19 mouse cellular contexts compared by ENCODE assay signal in the genomic region with DNA sequence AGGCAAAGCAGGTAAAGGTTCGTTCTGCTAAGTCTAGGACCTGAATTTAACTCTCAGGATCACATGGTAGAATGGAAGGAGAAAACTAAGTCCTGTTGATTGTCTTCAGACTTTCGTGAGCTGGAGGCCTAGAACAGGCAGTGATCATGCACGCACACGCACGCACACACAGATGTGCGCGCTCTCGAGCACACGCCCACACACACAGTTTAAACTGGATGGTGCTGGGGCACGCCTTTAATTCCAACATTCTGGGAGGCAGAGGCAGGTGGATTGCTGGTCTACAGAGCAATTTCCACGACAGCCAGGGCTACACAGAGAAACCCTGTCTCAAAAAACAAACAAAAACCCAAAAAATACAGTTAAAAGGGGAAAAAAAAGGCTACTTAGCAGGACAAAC. TPM values are rescaled to one million over a fixed set of nuclear protein-coding genes. Genes with fewer than 3 reads are reported as not detected.
A peak's percentile ranks its signal among the peaks of the same experiment; 100 is the strongest.
DNase-seq lines count a peak whose midpoint lies in the region; ATAC-seq and TF ChIP-seq lines count a peak whose summit lies in the region.
"Had no signal": no experiment of that assay in that cellular context is flagged by ENCODE, and none has a peak within 500 bp of the region (broad histone marks: within the 10 kb centered on the region; RNA-seq: fewer than 3 reads in every experiment).

No protein-coding gene starts in this region.

- no peak for DNase-seq in hindbrain, embryonic 10.5 days (ENCODE audit: low spot score)
- no peak for DNase-seq in hindbrain, embryonic 11.5 days (ENCODE audit: low spot score)
- no peak for DNase-seq in lung, postnatal 0 days (ENCODE audit: low spot score)
- no peak for DNase-seq in lung, postnatal 25 days (ENCODE audit: low spot score)
- DNase-seq in cerebellum, postnatal 25 days = no peak
- DNase-seq in heart, adult 18-20 months = no peak
- DNase-seq: adrenal gland, postnatal 25 days; cerebellum, adult 11-12 months; kidney, adult 9 months; thymus, postnatal 14 days had no signal

- H3K4me2 ChIP-seq in hindbrain, embryonic 11.5 days (replicated peaks; ENCODE audit: low read depth, low read length) = no peak overlapping the region
- no peak overlapping the region for H3K4me2 ChIP-seq in lung, postnatal 0 days (replicated peaks; ENCODE audit: low read depth, low read length)
- H3K4me2 ChIP-seq in embryonic facial prominence, embryonic 15.5 days (replicated peaks) = no peak overlapping the region
- no peak overlapping the region for H3K4me2 ChIP-seq in neural tube, embryonic 15.5 days
- H3K4me2 ChIP-seq: liver, embryonic 15.5 days had no signal

- no peaks in the 10 kb centered on the region for H3K9me3 ChIP-seq in hindbrain, embryonic 10.5 days
- no peaks in the 10 kb centered on the region for H3K9me3 ChIP-seq in hindbrain, embryonic 11.5 days (ENCODE audit: control insufficient read depth, low read length)
- no peaks in the 10 kb centered on the region for H3K9me3 ChIP-seq in lung, postnatal 0 days (ENCODE audit: low read length)
- no peaks in the 10 kb centered on the region for H3K9me3 ChIP-seq in embryonic facial prominence, embryonic 15.5 days (replicated peaks)
- no peaks in the 10 kb centered on the region for H3K9me3 ChIP-seq in neural tube, embryonic 15.5 days (replicated peaks)
- H3K9me3 ChIP-seq: liver, embryonic 15.5 days had no signal

- H3K36me3 ChIP-seq in hindbrain, embryonic 10.5 days = no peaks in the 10 kb centered on the region
- no peaks in the 10 kb centered on the region for H3K36me3 ChIP-seq in hindbrain, embryonic 11.5 days (ENCODE audit: control insufficient read depth, insufficient read depth, low read length)
- H3K36me3 ChIP-seq in lung, postnatal 0 days (ENCODE audit: insufficient read depth, low read length) = no peaks in the 10 kb centered on the region
- no peaks in the 10 kb centered on the region for H3K36me3 ChIP-seq in embryonic facial prominence, embryonic 15.5 days
- no peaks in the 10 kb centered on the region for H3K36me3 ChIP-seq in neural tube, embryonic 15.5 days
- H3K36me3 ChIP-seq: liver, embryonic 15.5 days had no signal

- 88% methylated on average over 11 of the region's 11 CpGs for WGBS in hindbrain, embryonic 10.5 days
- 90% methylated on average over 11 of the region's 11 CpGs for WGBS in hindbrain, embryonic 11.5 days
- WGBS in lung, postnatal 0 days = 76% methylated on average over 11 of the region's 11 CpGs
- WGBS in embryonic facial prominence, embryonic 15.5 days = 68% methylated on average over 11 of the region's 11 CpGs
- WGBS in neural tube, embryonic 15.5 days = 84% methylated on average over 11 of the region's 11 CpGs

- H3K9ac ChIP-seq in hindbrain, embryonic 11.5 days (ENCODE audit: low read depth, low read length) = no peak overlapping the region; the same call in 1 of the 2 replicates
- no peak overlapping the region for H3K9ac ChIP-seq in lung, postnatal 0 days (replicated peaks; ENCODE audit: low read depth)
- no peak overlapping the region for H3K9ac ChIP-seq in embryonic facial prominence, embryonic 15.5 days
- H3K9ac ChIP-seq in neural tube, embryonic 15.5 days (replicated peaks) = no peak overlapping the region
- H3K9ac ChIP-seq: liver, embryonic 15.5 days had no signal

- H3K27me3 ChIP-seq in hindbrain, embryonic 10.5 days (ENCODE audit: insufficient read depth, poor library complexity, severe bottlenecking) = no peaks in the 10 kb centered on the region
- no peaks in the 10 kb centered on the region for H3K27me3 ChIP-seq in hindbrain, embryonic 11.5 days (ENCODE audit: control insufficient read depth, insufficient read depth, low read length)
- no peaks in the 10 kb centered on the region for H3K27me3 ChIP-seq in lung, postnatal 0 days (replicated peaks; ENCODE audit: insufficient read depth, low read length)
- H3K27me3 ChIP-seq in embryonic facial prominence, embryonic 15.5 days = no peaks in the 10 kb centered on the region
- no peaks in the 10 kb centered on the region for H3K27me3 ChIP-seq in neural tube, embryonic 15.5 days (replicated peaks)
- H3K27me3 ChIP-seq: liver, embryonic 15.5 days; Patski had no signal

- H3K27ac ChIP-seq in hindbrain, embryonic 10.5 days = peak overlapping the region; percentile 35; the same call in 1 of the 2 replicates
- H3K27ac ChIP-seq in hindbrain, embryonic 11.5 days (ENCODE audit: low read depth, low read length) = no peak overlapping the region
- 0 out of 2 replicates have a peak overlapping the region, but pooled peaks have one; percentile 20 for H3K27ac ChIP-seq in lung, postnatal 0 days (ENCODE audit: low read length)
- H3K27ac ChIP-seq in embryonic facial prominence, embryonic 15.5 days (replicated peaks) = peak overlapping the region; percentile 72
- H3K27ac ChIP-seq in neural tube, embryonic 15.5 days (replicated peaks) = peak overlapping the region; percentile 52; the same call in 1 of the 2 replicates

- no peak overlapping the region for H3K4me3 ChIP-seq in hindbrain, embryonic 10.5 days
- H3K4me3 ChIP-seq in hindbrain, embryonic 11.5 days (ENCODE audit: low read depth, low read length) = no peak overlapping the region
- no peak overlapping the region for H3K4me3 ChIP-seq in lung, postnatal 0 days (ENCODE audit: low read depth, low read length)
- H3K4me3 ChIP-seq in embryonic facial prominence, embryonic 15.5 days (replicated peaks) = no peak overlapping the region
- H3K4me3 ChIP-seq in neural tube, embryonic 15.5 days (replicated peaks) = no peak overlapping the region
- H3K4me3 ChIP-seq: liver, embryonic 15.5 days had no signal

- peaks cover 12% of the 10 kb centered on the region for H3K4me1 ChIP-seq in hindbrain, embryonic 10.5 days (replicated peaks)
- no peaks in the 10 kb centered on the region; the same call in 1 of the 2 replicates for H3K4me1 ChIP-seq in hindbrain, embryonic 11.5 days (replicated peaks; ENCODE audit: control insufficient read depth, insufficient read depth, low read length)
- H3K4me1 ChIP-seq in lung, postnatal 0 days (ENCODE audit: insufficient read depth, low read depth, low read length) = no peaks in the 10 kb centered on the region
- 0 out of 2 replicates have a peak, but pooled peaks cover 6% of the 10 kb centered on the region for H3K4me1 ChIP-seq in embryonic facial prominence, embryonic 15.5 days
- H3K4me1 ChIP-seq in neural tube, embryonic 15.5 days = peaks cover 5% of the 10 kb centered on the region

- TF ChIP-seq CTCF in lung, postnatal 0 days (IDR thresholded peaks at IDR 0.05) = no peak

- TF ChIP-seq EP300 in lung, postnatal 0 days (IDR thresholded peaks at IDR 0.05) = no peak

- ATAC-seq in hindbrain, embryonic 11.5 days (ENCODE audit: low FRiP score) = no peak
- ATAC-seq in lung, postnatal 0 days = no peak
- no peak for ATAC-seq in embryonic facial prominence, embryonic 15.5 days (ENCODE audit: insufficient number of reproducible peaks, low FRiP score, low TSS enrichment, low read depth)
- ATAC-seq in neural tube, embryonic 15.5 days (ENCODE audit: low FRiP score) = no peak
- ATAC-seq: Patski had no signal

RNA-seq across cellular contexts. Expression of gene Ptma, which starts 44.2 kb away (rescaled TPM):
- 2,611 and 3,050 TPM in 2 replicates for polyA plus RNA-seq in hindbrain, embryonic 10.5 days (2016; fragmentation: Nextera tagmentation; extraction: Ambion mirVana)
- polyA plus RNA-seq in hindbrain, embryonic 11.5 days (2014; fragmentation: Nextera tagmentation; extraction: Ambion mirVana) = 3,351 and 3,402 TPM in 2 replicates
- 1,264 and 1,361 TPM in 2 replicates for polyA plus RNA-seq in lung, postnatal 0 days (2015; fragmentation: Nextera tagmentation; extraction: Ambion mirVana)
- polyA plus RNA-seq in embryonic facial prominence, embryonic 15.5 days (2015; fragmentation: Nextera tagmentation; extraction: Ambion mirVana) = 1,945 and 2,079 TPM in 2 replicates
- 1,254 and 1,565 TPM in 2 replicates for polyA plus RNA-seq in neural tube, embryonic 15.5 days (2015; fragmentation: Nextera tagmentation; extraction: Ambion mirVana)
- total RNA-seq in heart, adult 18-20 months (2021) = 100 to 1,000 TPM; 212 TPM

RNA-seq across cellular contexts. Expression of gene Tex44, which starts 56.2 kb away (rescaled TPM):
- polyA plus RNA-seq in hindbrain, embryonic 10.5 days (2016; fragmentation: Nextera tagmentation; extraction: Ambion mirVana) = not detected in 2 replicates
- polyA plus RNA-seq in hindbrain, embryonic 11.5 days (2014; fragmentation: Nextera tagmentation; extraction: Ambion mirVana) = 0.15 TPM in 1 of 2 replicates, not detected in the other
- polyA plus RNA-seq in lung, postnatal 0 days (2015; fragmentation: Nextera tagmentation; extraction: Ambion mirVana) = not detected in 2 replicates
- not detected in 2 replicates for polyA plus RNA-seq in embryonic facial prominence, embryonic 15.5 days (2015; fragmentation: Nextera tagmentation; extraction: Ambion mirVana)
- not detected in 2 replicates for polyA plus RNA-seq in neural tube, embryonic 15.5 days (2015; fragmentation: Nextera tagmentation; extraction: Ambion mirVana)
- total RNA-seq in heart, adult 18-20 months (2021) = not detected
- total RNA-seq: adrenal gland, postnatal 25 days; left cerebral cortex, adult 18-20 months; midbrain, postnatal 0 days had no signal
- polyA plus RNA-seq: C2C12; heart, postnatal 0 days; liver, embryonic 15.5 days; midbrain, postnatal 0 days; Patski; spleen, adult 2 months had no signal

RNA-seq across cellular contexts. Expression of gene Nmur1, which starts 56.3 kb away (rescaled TPM):
- 0.12 TPM in 1 of 2 replicates, not detected in the other for polyA plus RNA-seq in hindbrain, embryonic 10.5 days (2016; fragmentation: Nextera tagmentation; extraction: Ambion mirVana)
- polyA plus RNA-seq in hindbrain, embryonic 11.5 days (2014; fragmentation: Nextera tagmentation; extraction: Ambion mirVana) = not detected in 2 replicates
- 1.3 and 2.1 TPM in 2 replicates for polyA plus RNA-seq in lung, postnatal 0 days (2015; fragmentation: Nextera tagmentation; extraction: Ambion mirVana)
- polyA plus RNA-seq in embryonic facial prominence, embryonic 15.5 days (2015; fragmentation: Nextera tagmentation; extraction: Ambion mirVana) = not detected in 2 replicates
- polyA plus RNA-seq in neural tube, embryonic 15.5 days (2015; fragmentation: Nextera tagmentation; extraction: Ambion mirVana) = 0.13 TPM in 1 of 2 replicates, not detected in the other
- total RNA-seq in heart, adult 18-20 months (2021) = not detected
- total RNA-seq: adrenal gland, postnatal 25 days; left cerebral cortex, adult 18-20 months; midbrain, postnatal 0 days had no signal
- polyA plus RNA-seq: heart, postnatal 0 days; liver, embryonic 15.5 days; Patski had no signal
